Mouse (Mus musculus) hindbrain, embryonic 13.5 days (tissue): Measurements from ENCODE around the gene Pdgfb. TPM values are rescaled to one million over a fixed set of nuclear protein-coding genes. Genes with fewer than 3 reads are reported as not detected.

Source experiments
- ATAC-seq: fragments of 200-750 bp; cut with Nextera tagmentation; 2 replicates; pipeline ENCODE4 v1.8.0; 2017; ENCODE audit warnings: moderate TSS enrichment; ENCODE audit not compliant: low FRiP score
- H3K27ac ChIP-seq: fragments of 300-500 bp; sonication (generic); 2 replicates; pipeline ENCODE4 v1.5.1; 2015; ENCODE audit warnings: inconsistent platforms, mild to moderate bottlenecking, moderate library complexity
- H3K27me3 ChIP-seq: fragments of 300-500 bp; sonication (generic); 2 replicates; pipeline ENCODE4 v1.6.1; 2015; ENCODE audit warnings: mild to moderate bottlenecking, inconsistent platforms
- H3K36me3 ChIP-seq: fragments of 300-500 bp; sonication (generic); 2 replicates; pipeline ENCODE4 v1.6.1; 2015; ENCODE audit warnings: mild to moderate bottlenecking, inconsistent platforms
- H3K4me1 ChIP-seq: fragments of 300-500 bp; sonication (generic); replicated peaks from 2 replicates; pipeline ENCODE4 v1.6.1; 2015; ENCODE audit warnings: inconsistent platforms
- H3K4me2 ChIP-seq: fragments of 300-500 bp; sonication (generic); 2 replicates; pipeline ENCODE4 v1.6.1; 2015; ENCODE audit warnings: inconsistent platforms, mild to moderate bottlenecking, moderate library complexity
- H3K4me3 ChIP-seq: fragments of 300-500 bp; sonication (generic); 2 replicates; pipeline ENCODE4 v1.5.1; 2015; ENCODE audit warnings: mild to moderate bottlenecking, inconsistent platforms
- H3K9ac ChIP-seq: fragments of 300-500 bp; sonication (generic); 2 replicates; pipeline ENCODE4 v1.6.1; 2015; ENCODE audit warnings: mild to moderate bottlenecking, inconsistent platforms
- H3K9me3 ChIP-seq: fragments of 300-500 bp; sonication (generic); 2 replicates; pipeline ENCODE4 v1.6.1; 2016; ENCODE audit warnings: inconsistent platforms
- WGBS: fragments of 180-500 bp; shearing (Covaris S2); methylation state at CpG from one replicate; pipeline ENCODE4 v1.1.7; 2015; 5-methylcytosine and 5-hydroxymethylcytosine counted together
- microRNA-seq: library from miRNA; unstranded; fragments of <30 nt; microRNA quantifications from one replicate; pipeline ENCODE4, GENCODE M21; 2016
- polyA plus RNA-seq: library from polyadenylated mRNA; unstranded; fragments of >200 nt; fragmentation: Nextera tagmentation; extraction: Ambion mirVana; gene quantifications from 2 replicates; pipeline ENCODE4 v1.2.1, GENCODE M21; 2015

The Pdgfb gene
- polyA plus RNA-seq, 1 experiment from 2014 or later: 2.4 TPM

GRCm38 (mm10) chr15:79947681-79948080 is 67.1 kb downstream of the Pdgfb start:
- WGBS: 76% methylated on average over 6 of the region's 6 CpGs
- peaks cover 34% of the 10 kb centered on the region for H3K4me1 ChIP-seq
- H3K9me3 ChIP-seq: no peaks in the 10 kb centered on the region
- no peaks in the 10 kb centered on the region for H3K36me3 ChIP-seq
- H3K27ac ChIP-seq: no peak overlapping the region
- ATAC-seq: no peak
- no peak overlapping the region for H3K4me3 ChIP-seq
- no peak overlapping the region for H3K4me2 ChIP-seq
- 0 out of 2 replicates have a peak, but pooled peaks cover 4% of the 10 kb centered on the region for H3K27me3 ChIP-seq
- no peak overlapping the region for H3K9ac ChIP-seq

GRCm38 (mm10) chr15:79946790-79947189 is 68.0 kb downstream of the Pdgfb start:
- Histone ChIP-seq H3K27ac (no peak overlapping the region), H3K36me3 (no peaks in the 10 kb centered on the region), H3K4me1 (peaks cover 26% of the 10 kb centered on the region), H3K9me3 (no peaks in the 10 kb centered on the region), H3K4me2 (no peak overlapping the region), H3K4me3 (no peak overlapping the region), H3K9ac (no peak overlapping the region), H3K27me3 (0 out of 2 replicates have a peak, but pooled peaks cover 3% of the 10 kb centered on the region)
- no peak for ATAC-seq
- 69% methylated on average over 9 of the region's 9 CpGs for WGBS

- no peaks in the 10 kb centered on the region for H3K36me3 ChIP-seq
- ATAC-seq: peak; percentile 76
- H3K4me1 ChIP-seq: peaks cover 18% of the 10 kb centered on the region
- WGBS: 9% methylated on average over 4 of the region's 4 CpGs
- H3K4me3 ChIP-seq: no peak overlapping the region
- H3K4me2 ChIP-seq: no peak overlapping the region
- no peaks in the 10 kb centered on the region for H3K9me3 ChIP-seq
- H3K9ac ChIP-seq: no peak overlapping the region
- H3K27ac ChIP-seq: no peak overlapping the region
- H3K27me3 ChIP-seq: 0 out of 2 replicates have a peak, but pooled peaks cover 3% of the 10 kb centered on the region
These were observed 68.8 kb downstream of the Pdgfb start for GRCm38 (mm10) chr15:79946022-79946421.

Small RNA genes within 50 kb of the gene (microRNA-seq; reads per million reads assigned to microRNA genes)
- not detected for gene Mir7213

Other genes starting within 250 kb of the Pdgfb start
- gene Dnal4, start 237.1 kb downstream of the Pdgfb start, polyA plus RNA-seq: 83.5 and 84.9 TPM in 2 replicates
- 21.0 and 21.4 TPM in 2 replicates for gene Nptxr, start 210.2 kb downstream of the Pdgfb start, polyA plus RNA-seq
- 0.34 and 0.51 TPM in 2 replicates for gene Npcd, start 180.7 kb downstream of the Pdgfb start, polyA plus RNA-seq
- gene Cbx6, start 180.3 kb downstream of the Pdgfb start, polyA plus RNA-seq: 50.2 and 52.6 TPM in 2 replicates
- gene Apobec3, start 123.3 kb downstream of the Pdgfb start, polyA plus RNA-seq: 4.5 and 4.7 TPM in 2 replicates
- gene Cbx7, start 43.9 kb downstream of the Pdgfb start, polyA plus RNA-seq: 3.6 and 3.7 TPM in 2 replicates
- gene Syngr1, start 76.4 kb upstream of the Pdgfb start, polyA plus RNA-seq: 27.9 and 28.3 TPM in 2 replicates
- gene Rpl3, start 76.9 kb upstream of the Pdgfb start, polyA plus RNA-seq: 613 and 622 TPM in 2 replicates
- 38.3 and 41.2 TPM in 2 replicates for gene Tab1, start 118.2 kb upstream of the Pdgfb start, polyA plus RNA-seq
- 12.2 and 13.0 TPM in 2 replicates for gene Mgat3, start 158.7 kb upstream of the Pdgfb start, polyA plus RNA-seq
- gene Mief1, start 219.0 kb upstream of the Pdgfb start, polyA plus RNA-seq: 36.9 and 37.7 TPM in 2 replicates
- gene AC140267.1, start 220.9 kb upstream of the Pdgfb start, polyA plus RNA-seq: not detected in 2 replicates
- gene Atf4, start 240.2 kb upstream of the Pdgfb start, polyA plus RNA-seq: 115 and 118 TPM in 2 replicates
- 74.7 and 75.9 TPM in 2 replicates for gene Rps19bp1, start 249.3 kb upstream of the Pdgfb start, polyA plus RNA-seq